Mouse (Mus musculus): ENCODE results near the gene Tapbpl.

The Tapbpl gene

GRCm38 (mm10) chr6:125240617-125241016, 9.0 kb upstream of the Tapbpl start:
- in situ Hi-C loops (cut with MseI, MboI) = no loop called here

GRCm38 (mm10) chr6:125239547-125239946, 7.9 kb upstream of the Tapbpl start:
- in situ Hi-C loops (cut with MseI, MboI) = no loop called here

GRCm38 (mm10) chr6:125238396-125238795, 6.7 kb upstream of the Tapbpl start:
- in situ Hi-C loops (cut with MseI, MboI) = no loop called here

- in situ Hi-C loops (cut with MseI, MboI) = no loop called here
Observed at GRCm38 (mm10) chr6:125237421-125237820, 5.8 kb upstream of the Tapbpl start.

DNA sequence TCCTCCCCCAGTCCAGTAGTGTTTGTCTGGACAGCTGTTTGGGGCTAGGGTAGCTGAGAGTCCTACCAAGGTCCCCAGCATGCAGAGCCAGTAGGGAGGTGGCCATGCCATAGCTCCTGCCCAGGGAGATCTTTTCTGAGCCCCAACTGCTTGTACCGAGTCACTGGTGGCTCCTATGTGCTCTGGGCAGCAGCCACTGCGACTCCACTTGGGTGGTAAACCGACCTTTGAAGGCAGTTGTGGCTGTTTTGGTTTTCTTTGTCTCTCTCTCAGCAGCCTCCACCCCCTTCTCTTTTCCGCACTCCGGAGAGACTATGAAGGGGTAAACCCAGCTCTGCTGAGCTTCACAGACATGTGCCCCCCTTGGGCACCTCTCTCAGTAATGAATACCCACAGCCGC, 5.1 kb upstream of the Tapbpl start, which contains the start of gene Cd27:
Cd27 (minus strand) TSS at position 229 of the 400 bp plus-strand sequence.
- in situ Hi-C loops (cut with MseI, MboI) = no loop called here

GRCm38 (mm10) chr6:125236341-125236740, 4.7 kb upstream of the Tapbpl start:
- in situ Hi-C loops (cut with MseI, MboI) = no loop called here

GRCm38 (mm10) chr6:125234520-125234828, 2.8 kb upstream of the Tapbpl start:
- in situ Hi-C loops (cut with MseI, MboI) = no loop called here

DNA sequence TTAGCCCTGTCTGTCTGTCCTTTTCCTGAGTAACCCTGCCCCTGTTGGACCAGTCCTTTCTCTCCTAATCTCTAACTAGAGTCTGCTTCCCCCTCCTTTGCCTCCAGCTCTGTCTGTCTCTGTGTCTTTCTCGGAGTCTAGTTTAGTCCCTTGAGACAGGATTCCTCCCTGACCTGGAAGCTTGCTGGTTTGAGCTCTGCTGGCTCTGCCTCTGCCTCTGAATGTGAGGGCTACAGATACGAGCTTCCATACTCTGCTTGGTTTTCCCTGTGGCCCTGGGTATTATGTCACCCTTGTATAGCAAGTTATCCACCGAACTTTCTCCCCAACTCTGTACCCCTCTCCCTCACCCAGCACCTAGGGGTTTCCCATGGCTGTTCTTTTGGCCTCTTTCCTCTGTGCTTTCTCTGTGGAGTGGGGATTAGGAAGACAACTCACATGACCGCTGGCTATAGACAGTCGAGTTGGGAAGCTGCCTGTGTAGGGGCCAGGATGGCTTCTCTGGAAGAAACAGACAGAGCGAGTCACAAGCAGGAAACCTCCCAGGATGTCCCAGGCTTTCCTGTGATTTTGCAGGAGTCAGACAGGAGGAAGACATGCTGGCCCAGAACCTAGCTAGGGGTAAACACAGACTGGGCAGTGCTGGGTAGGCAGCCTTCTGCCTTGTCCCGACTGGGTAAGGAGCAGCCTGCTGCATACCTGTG, 2.3 kb upstream of the Tapbpl start:
- in situ Hi-C loops (cut with MseI, MboI) = no loop called here

DNA sequence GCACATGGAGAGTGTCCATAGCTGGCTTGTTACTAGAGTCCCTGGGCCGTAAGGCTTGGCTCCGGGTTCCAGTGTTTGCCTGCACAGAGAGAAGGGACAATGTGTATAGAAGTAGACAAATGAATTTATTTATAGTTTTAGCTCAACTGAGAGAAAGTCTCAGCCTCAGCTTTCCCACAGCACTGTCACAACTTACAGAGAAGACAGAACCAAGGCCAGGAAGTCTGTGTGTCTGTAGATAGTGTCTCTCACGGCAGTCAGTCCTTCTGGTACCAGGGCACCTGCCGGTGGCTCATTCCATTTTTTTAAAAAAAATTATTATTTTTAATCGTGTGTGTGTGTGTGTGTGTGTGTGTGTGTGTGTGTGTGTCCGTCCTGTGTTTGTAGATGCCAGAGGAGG, 856 bp upstream of the Tapbpl start:
- in situ Hi-C loops (cut with MseI, MboI) = no loop called here

DNA sequence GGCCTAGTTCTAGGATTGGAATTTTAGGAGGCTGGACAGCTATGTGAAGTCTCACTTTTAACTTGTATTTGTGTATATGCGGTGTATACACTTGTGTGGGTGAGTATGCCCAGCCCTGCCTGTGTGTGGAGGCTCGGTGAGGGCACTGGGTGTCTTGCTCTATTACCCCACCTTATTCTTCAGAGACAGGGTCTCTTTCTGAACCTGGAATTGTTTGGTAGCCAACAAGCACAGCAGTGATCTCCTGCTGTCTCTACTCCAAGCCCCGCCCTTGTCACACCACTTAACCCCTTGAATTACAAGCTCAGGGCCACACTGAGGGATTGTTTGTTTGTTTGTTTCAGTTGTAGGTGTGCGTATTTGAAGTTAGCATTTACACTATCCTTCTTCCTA, 381 bp upstream of the Tapbpl start:
- in situ Hi-C loops (cut with MseI, MboI) = no loop called here

- in situ Hi-C loops (cut with MseI, MboI) = no loop called here
Observed at GRCm38 (mm10) chr6:125230571-125230970, 1.1 kb downstream of the Tapbpl start.

DNA sequence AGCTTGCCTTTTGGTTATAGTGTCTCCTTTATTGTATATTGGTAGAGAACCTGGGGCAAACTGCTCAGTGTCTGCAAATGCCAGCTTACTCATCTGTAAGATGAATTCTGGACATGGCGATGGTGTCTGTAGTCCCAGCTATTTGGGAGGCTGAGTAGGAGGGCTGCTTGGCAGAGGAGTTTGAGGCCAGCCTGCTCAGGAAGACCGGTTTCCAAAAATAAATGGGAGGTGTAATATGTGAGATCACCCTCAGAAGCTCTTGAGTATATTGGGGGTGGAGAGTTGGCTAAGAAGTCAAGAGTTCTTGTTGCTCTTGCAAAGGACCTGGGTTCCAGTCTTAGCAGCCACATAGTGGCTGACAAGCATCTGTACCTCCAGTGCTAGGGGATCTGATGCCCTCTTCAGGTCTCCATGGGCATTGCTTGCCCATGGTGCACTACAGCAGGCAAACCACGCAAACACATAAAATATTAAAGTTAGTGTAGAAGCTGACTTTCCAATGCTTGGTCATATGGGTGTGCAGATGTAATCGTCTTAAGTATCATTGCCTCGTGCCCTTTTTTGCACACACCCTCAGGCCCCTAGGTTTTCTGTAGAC, 6.0 kb downstream of the Tapbpl start:
- in situ Hi-C loops (cut with MseI, MboI) = no loop called here

- in situ Hi-C loops (cut with MseI, MboI) = no loop called here
Observed at GRCm38 (mm10) chr6:125222577-125222976, 9.1 kb downstream of the Tapbpl start.

DNA sequence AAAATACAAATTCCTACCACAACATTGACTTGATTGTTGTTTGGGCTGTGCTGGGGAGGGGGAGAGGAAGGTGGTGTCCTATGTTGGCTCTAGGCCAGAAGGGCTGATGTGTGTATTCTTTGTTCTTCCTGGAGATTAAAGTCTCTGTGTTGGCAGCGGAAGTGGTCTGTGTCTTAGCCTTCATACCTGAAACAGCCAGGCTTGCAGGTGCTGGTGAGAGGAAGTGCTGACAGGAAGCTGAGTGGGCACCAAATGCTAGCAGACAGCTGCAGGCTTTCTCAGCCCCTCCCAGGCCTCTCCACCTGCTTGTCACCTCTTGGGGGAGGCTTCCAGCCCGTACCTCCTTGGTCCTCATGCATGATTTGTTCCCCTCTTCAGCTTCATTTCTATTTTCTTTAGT, 9.5 kb downstream of the Tapbpl start:
- in situ Hi-C loops (cut with MseI, MboI) = no loop called here

DNA sequence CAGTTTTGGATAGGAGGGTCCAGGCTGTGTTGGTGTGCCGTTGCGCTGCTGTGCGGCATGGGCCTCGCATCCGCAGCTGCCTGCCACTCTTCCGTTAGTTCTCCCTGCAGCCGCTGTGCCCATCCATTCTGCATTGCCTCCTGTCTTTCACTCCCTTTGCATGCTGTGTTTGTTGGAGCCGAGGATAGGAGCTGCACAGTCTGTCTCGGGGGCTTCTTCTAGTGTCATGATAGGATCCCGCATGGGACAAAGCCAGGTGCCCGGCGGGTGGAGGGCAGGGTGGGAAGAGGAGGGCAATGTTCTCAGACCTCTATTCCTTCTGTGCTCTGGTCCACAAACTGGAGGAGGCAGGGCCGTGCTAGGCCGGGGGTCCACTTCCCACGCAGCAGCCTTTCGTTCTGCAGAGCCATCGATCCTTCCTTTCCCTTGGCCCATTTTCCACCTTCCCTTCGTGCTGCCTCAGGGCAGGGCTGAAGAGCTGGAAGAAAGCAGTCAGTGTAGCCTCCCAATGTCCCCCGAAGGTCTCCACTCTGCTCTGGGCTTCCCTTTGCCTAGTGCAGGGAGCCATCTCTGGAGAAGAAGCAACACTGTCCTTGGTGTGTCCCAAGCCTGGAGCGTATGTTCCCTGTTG, 10.4 kb downstream of the Tapbpl start:
- in situ Hi-C loops (cut with MseI, MboI) = no loop called here

DNA sequence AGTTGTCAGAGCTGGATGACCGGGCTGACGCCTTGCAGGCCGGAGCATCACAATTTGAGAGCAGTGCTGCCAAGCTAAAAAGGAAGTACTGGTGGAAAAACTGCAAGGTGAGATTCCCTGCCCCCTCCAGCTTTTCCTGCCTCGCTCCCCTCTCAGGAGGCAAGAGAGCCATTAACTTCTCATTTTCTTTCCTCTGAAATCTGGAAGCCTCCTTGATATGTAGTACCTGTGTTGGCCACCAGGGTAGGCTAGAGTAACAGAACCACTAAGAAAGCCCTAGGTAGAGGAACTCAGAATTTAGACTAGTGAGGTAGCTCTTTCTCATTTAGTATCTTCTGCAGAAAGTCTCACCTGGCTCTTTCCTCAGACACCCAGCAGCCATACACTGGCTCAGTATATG, 12.7 kb downstream of the Tapbpl start:
- in situ Hi-C loops (cut with MseI, MboI) = loop anchor here in 1 of 2 experiments (5.0 kb wide), 1 partner anchor 53 kb away; no protein-coding TSS in a partner anchor

- in situ Hi-C loops (cut with MseI, MboI) = loop anchor here in 1 of 2 experiments (5.0 kb wide), 1 partner anchor 54 kb away; no protein-coding TSS in a partner anchor
Observed at GRCm38 (mm10) chr6:125217899-125218298, 13.8 kb downstream of the Tapbpl start.

- in situ Hi-C loops (cut with MseI, MboI) = loop anchor here in 1 of 2 experiments (5.0 kb wide), 1 partner anchor 55 kb away; no protein-coding TSS in a partner anchor
Observed at GRCm38 (mm10) chr6:125216898-125217297, 14.8 kb downstream of the Tapbpl start.

DNA sequence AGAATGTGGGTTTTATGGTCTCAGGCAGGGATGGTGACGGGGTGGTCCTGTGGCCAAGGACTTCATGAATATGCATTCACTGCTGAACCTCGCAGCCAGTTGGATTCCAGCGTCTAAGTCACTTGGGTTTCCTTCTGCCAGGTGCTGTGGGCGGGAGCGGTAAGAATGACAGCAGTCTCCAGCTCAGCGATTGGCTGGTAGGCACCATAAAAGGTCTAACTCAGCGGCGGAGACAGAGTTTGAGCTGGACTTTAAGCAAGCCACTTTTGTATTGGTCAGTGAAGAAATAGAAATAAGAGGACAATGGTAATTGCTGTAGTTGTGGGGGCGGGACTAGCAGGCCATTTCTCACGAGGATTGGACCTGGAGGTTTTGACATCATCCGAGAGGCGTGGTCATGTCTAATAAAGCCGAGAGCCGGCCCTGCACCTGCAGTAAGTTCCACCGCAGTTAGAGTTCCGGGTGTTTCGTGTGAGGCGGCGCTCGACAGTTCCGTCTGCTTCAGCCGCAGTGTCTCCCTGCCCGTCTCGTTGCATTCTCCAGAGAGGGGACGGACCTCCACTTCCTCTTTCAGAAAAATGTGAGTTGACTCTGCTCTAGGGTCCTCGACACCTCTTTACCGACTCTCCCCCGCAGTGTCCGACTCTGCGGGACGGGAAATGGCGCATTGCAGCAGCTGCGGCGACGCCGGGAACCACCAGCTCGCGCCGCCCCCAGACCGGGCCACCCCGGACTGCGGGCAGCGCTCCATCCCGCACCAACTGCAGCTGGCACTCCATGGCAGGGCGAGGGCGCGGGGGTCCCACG, 16.3 kb downstream of the Tapbpl start, which contains the start of gene Vamp1:
Vamp1 (plus strand) TSS at position 404 of the 807 bp plus-strand sequence.
- in situ Hi-C loops (cut with MseI, MboI) = loop anchor here in 1 of 2 experiments (5.0 kb wide), 1 partner anchor 57 kb away; no protein-coding TSS in a partner anchor

GRCm38 (mm10) chr6:125213715-125214114, 17.9 kb downstream of the Tapbpl start:
- in situ Hi-C loops (cut with MseI, MboI) = no loop called here

GRCm38 (mm10) chr6:125213129-125213528, 18.5 kb downstream of the Tapbpl start:
- in situ Hi-C loops (cut with MseI, MboI) = no loop called here

DNA sequence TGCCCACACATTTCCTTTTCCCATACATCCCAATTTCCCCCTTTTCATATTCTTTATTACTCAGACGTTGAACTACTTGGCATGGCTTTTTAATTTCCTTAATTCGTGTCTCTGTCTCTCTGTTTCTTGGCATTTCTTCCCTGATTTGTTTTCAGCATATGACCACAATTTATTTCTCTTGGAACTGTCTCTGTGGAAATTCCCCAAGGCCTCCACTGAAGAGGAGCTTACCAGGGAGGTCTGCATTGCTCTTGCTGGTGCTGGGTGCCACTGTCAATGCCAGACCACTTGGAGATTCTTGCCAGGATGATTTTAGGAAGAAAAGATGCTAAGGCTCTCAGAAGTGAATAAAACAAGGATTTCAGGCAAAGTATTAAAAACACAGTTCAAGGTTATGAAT, 19.0 kb downstream of the Tapbpl start:
- in situ Hi-C loops (cut with MseI, MboI) = no loop called here
